ENCODE assay signal across 26 mouse cellular contexts in genomic region chr16:77284205-77284604, GRCm38 (mm10).
"Had no signal": no experiment of that assay in that cellular context is flagged by ENCODE, and none has a peak within 500 bp of the region (broad histone marks: within the 10 kb centered on the region; RNA-seq: fewer than 3 reads in every experiment).

No protein-coding gene starts in this region.

- H3K4me3 ChIP-seq: intestine, embryonic 15.5 days; kidney, embryonic 15.5 days; limb, embryonic 10.5 days; limb, embryonic 13.5 days; liver, embryonic 12.5 days; liver, embryonic 15.5 days; lung, embryonic 15.5 days; megakaryocyte, embryonic 14.5 days; midbrain, embryonic 10.5 days; midbrain, embryonic 13.5 days; myocyte; neural tube, embryonic 13.5 days had no signal

- DNase-seq: kidney, adult 11 months; kidney, adult 8-10 months; kidney, postnatal 10 days; kidney, postnatal 36 days; liver; lung, adult 18-20 months; lung, postnatal 10 days; lung, postnatal 36 days; retina, postnatal 1 day; right cerebral cortex, postnatal 25 days; spleen, adult 18-20 months; thymus, postnatal 25 days had no signal

- ATAC-seq: intestine, embryonic 15.5 days; liver, embryonic 12.5 days; midbrain, embryonic 13.5 days; midbrain, embryonic 16.5 days had no signal

- H3K27ac ChIP-seq: intestine, embryonic 15.5 days; kidney, embryonic 15.5 days; limb, embryonic 10.5 days; limb, embryonic 13.5 days; liver, embryonic 12.5 days; liver, embryonic 15.5 days; lung, embryonic 15.5 days; midbrain, embryonic 10.5 days; midbrain, embryonic 13.5 days; neural tube, embryonic 13.5 days; stomach, postnatal 0 days had no signal

- H3K4me1 ChIP-seq: intestine, embryonic 15.5 days; kidney, embryonic 15.5 days; liver, embryonic 12.5 days; liver, embryonic 15.5 days; lung, embryonic 15.5 days; megakaryocyte, embryonic 14.5 days; midbrain, embryonic 10.5 days; neural tube, embryonic 13.5 days had no signal
